Mouse (Mus musculus) limb, embryonic 14.5 days (tissue): ENCODE measurements around the gene Unc13b. TPM values are rescaled to one million over a fixed set of nuclear protein-coding genes. Genes with fewer than 3 reads are reported as not detected.

Experiments
- ATAC-seq: fragments of 200-750 bp; cut with Nextera tagmentation; 2 replicates; pipeline ENCODE4 v1.8.0; 2017; ENCODE audit warnings: low read depth, moderate number of reproducible peaks, moderate TSS enrichment; ENCODE audit not compliant: low FRiP score
- DNase-seq: peaks from one replicate; pipeline ENCODE4 v3.0.0-alpha.2; 2015; ENCODE audit warnings: low spot score
- H3K27ac ChIP-seq: fragments of 300-500 bp; sonication (generic); replicated peaks from 2 replicates; pipeline ENCODE4 v1.5.1; 2014; ENCODE audit warnings: low read depth, mild to moderate bottlenecking, low read length, moderate library complexity, mixed read lengths
- H3K27me3 ChIP-seq: fragments of 300-500 bp; sonication (generic); 2 replicates; pipeline ENCODE4 v1.6.1; 2014; ENCODE audit warnings: low read length, mixed read lengths; ENCODE audit not compliant: control insufficient read depth, insufficient read depth
- H3K36me3 ChIP-seq: fragments of 300-500 bp; sonication (generic); 2 replicates; pipeline ENCODE4 v1.6.1; 2014; ENCODE audit warnings: mild to moderate bottlenecking, low read length, moderate library complexity, mixed read lengths; ENCODE audit not compliant: control insufficient read depth, insufficient read depth
- H3K4me1 ChIP-seq: fragments of 300-500 bp; sonication (generic); 2 replicates; pipeline ENCODE4 v1.6.1; 2014; ENCODE audit warnings: antibody characterized with exemption, low read length, mixed read lengths; ENCODE audit not compliant: control insufficient read depth, insufficient read depth
- H3K4me2 ChIP-seq: fragments of 300-500 bp; sonication (generic); replicated peaks from 2 replicates; pipeline ENCODE4 v1.6.1; 2014; ENCODE audit warnings: low read depth, mild to moderate bottlenecking, low read length, moderate library complexity; ENCODE audit not compliant: severe bottlenecking
- H3K4me3 ChIP-seq: fragments of 300-500 bp; sonication (generic); replicated peaks from 2 replicates; pipeline ENCODE4 v1.5.1; 2014; ENCODE audit warnings: low read length
- H3K9ac ChIP-seq: fragments of 300-500 bp; sonication (generic); 2 replicates; pipeline ENCODE4 v1.6.1; 2014; ENCODE audit warnings: mild to moderate bottlenecking, low read depth, low read length, moderate library complexity; ENCODE audit not compliant: severe bottlenecking
- H3K9me3 ChIP-seq: fragments of 300-500 bp; sonication (generic); 2 replicates; pipeline ENCODE4 v1.6.1; 2016; ENCODE audit warnings: low read length; ENCODE audit not compliant: control insufficient read depth
- POLR2A ChIP-seq: fragments of 200-500 bp; IDR thresholded peaks from 2 replicates; pipeline ENCODE4 v1.8.0; 2012; ENCODE audit warnings: inconsistent platforms, mild to moderate bottlenecking, moderate library complexity, borderline replicate concordance; ENCODE audit not compliant: insufficient read depth, insufficient read length; ENCODE audit errors: extremely low read depth
- WGBS: fragments of 180-500 bp; shearing (Covaris S2); extraction: QIAGEN DNeasy Blood & Tissue Kit; methylation state at CpG from one replicate; pipeline ENCODE4 v1.1.7; 2014; 5-methylcytosine and 5-hydroxymethylcytosine counted together
- polyA plus RNA-seq, 2 experiments: library from polyadenylated mRNA; depleted of rRNA in 1 of 2; stranded (reverse) in 1 of 2; unstranded in 1 of 2; fragments of >200 nt; fragmentation: Nextera tagmentation in 1 of 2; extraction: Ambion mirVana in 1 of 2; gene quantifications; 2 replicates each; pipeline versions ENCODE4 v1.2.1 to v1.2.3; 2012 to 2014

The Unc13b gene
- polyA plus RNA-seq, 2 experiments = 2.5 to 7.2 TPM

DNA sequence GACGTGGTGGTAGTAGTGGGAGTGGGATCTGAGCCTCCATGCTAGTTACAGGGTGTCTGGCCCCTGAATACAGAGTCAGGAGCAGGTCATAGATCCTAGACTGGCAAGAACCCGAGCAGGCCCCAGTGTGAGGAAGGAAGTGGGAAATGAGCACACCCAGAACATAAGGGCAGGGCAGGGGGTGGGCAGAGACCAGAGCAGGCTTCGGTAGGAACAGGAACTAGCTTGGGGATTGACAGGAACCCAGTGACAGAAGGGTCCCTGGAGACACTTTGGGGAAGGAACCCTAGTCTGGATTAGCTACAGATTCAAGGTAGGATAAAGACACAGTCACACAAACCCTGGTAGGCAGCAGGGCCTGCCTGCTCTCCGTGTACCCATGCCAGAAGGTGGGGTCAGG is 14.1 kb upstream of the Unc13b start:
- no peak for TF ChIP-seq POLR2A
- 23% methylated on average over 4 of the region's 4 CpGs for WGBS
- DNase-seq = no peak

DNA sequence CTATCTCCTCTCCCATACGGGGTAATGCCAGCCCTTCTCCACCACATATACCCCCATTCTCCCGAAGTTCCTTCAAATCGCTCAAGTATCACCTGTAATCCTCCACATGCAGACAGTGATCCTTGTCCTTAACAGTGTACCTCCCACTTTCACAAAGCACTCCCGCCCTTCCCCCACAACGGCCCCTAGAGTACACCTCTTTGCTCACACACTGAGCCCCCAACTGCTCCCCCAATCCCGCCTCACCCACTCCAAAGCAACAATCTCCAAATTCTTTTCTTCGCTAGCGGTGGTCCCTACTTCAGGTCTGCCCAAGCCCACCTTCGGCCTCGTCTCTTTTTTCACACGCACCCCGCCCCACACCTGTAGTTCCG is 13.5 kb upstream of the Unc13b start:
- WGBS = 8% methylated on average over 13 of the region's 13 CpGs
- H3K4me3 ChIP-seq = peak overlapping the region; percentile 52
- H3K9me3 ChIP-seq = no peaks in the 10 kb centered on the region
- peaks cover 21% of the 10 kb centered on the region for H3K4me1 ChIP-seq
- H3K27ac ChIP-seq = no peak overlapping the region
- peak; percentile 1 for ATAC-seq
- no peak for TF ChIP-seq POLR2A
- H3K9ac ChIP-seq = peak overlapping the region; percentile 44
- DNase-seq = no peak
- H3K4me2 ChIP-seq = peak overlapping the region; percentile 79
- no peaks in the 10 kb centered on the region for H3K36me3 ChIP-seq
- no peaks in the 10 kb centered on the region for H3K27me3 ChIP-seq

More for the DNA sequence above, 14.1 kb upstream of the Unc13b start:
- H3K9me3 ChIP-seq = no peaks in the 10 kb centered on the region
- peak overlapping the region; percentile 52; the same call in 1 of the 2 replicates for H3K4me3 ChIP-seq
- no peaks in the 10 kb centered on the region for H3K27me3 ChIP-seq
- H3K4me2 ChIP-seq = peak overlapping the region; percentile 79
- H3K4me1 ChIP-seq = peaks cover 21% of the 10 kb centered on the region
- no peak for ATAC-seq
- no peak overlapping the region for H3K27ac ChIP-seq
- no peak overlapping the region; the same call in 1 of the 2 replicates for H3K9ac ChIP-seq
- H3K36me3 ChIP-seq = no peaks in the 10 kb centered on the region

DNA sequence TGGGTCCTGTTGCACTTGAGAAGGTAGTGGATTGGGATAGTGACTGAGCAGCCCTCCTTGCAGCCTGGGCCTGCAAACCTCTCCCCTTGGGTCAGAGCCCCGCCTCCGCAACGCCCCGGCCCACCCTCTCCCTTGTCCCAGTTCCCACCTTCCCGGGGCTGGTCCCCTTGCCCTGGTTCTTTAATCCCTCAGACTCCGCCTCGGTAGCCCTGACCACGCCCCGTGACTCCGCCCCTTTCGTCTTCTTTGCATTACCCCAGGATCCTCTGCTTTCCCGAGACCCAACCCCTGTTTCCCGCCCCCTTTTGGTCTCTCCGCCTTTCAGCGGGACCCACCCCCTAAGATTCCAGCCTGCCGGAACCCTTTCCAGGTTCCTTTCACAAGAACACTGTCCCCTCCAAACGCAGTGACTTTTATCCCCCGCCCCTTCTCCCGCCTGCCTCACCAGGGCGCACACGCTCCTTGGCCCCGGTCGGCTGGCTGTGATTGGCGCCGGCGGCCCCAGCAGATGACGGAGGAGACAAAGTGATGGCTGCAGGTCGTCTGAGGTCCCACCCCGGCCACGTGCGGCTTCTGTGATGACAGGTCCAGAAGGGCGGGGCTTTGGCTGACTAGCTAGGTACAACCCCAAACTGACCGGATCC is 13.0 kb upstream of the Unc13b start, which contains the start of gene Fam214b:
Fam214b (minus strand) TSS at position 562 of the 644 bp plus-strand sequence.
- peak within 1 kb of the TSS; percentile 79 for H3K4me2 ChIP-seq
- H3K27ac ChIP-seq = no peak within 1 kb of the TSS
- no peaks in the 10 kb centered on the region for H3K36me3 ChIP-seq
- H3K9ac ChIP-seq = peak within 1 kb of the TSS; percentile 50
- WGBS = 1% methylated on average over 32 of the region's 33 CpGs
- H3K4me1 ChIP-seq = peaks cover 19% of the 10 kb centered on the region
- no peaks in the 10 kb centered on the region for H3K27me3 ChIP-seq
- peak within 1 kb of the TSS; percentile 52 for H3K4me3 ChIP-seq
- DNase-seq (peak; percentile 97), ATAC-seq (peak; percentile 97)
- no peaks in the 10 kb centered on the region for H3K9me3 ChIP-seq
- no peak for TF ChIP-seq POLR2A

DNA sequence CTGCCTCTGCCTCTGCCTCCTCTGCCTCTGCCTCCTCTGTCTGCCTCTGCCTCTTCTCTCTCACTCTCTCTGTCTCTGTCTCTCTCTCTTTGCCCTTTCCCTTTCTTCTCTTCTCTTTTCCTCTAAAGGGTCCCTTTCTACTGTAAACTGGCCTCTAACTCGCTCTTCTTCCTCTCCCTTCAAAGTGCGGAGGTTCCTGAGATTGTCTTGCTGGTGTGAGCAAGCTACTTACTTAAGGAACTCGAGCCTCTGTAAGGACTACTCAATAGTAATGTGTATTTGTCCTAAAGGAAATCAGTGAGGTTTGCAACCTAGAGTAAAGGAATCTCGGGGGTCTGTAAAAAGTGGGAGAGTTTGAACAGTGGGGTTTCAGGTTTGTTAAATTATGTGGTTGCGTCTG is 12.1 kb upstream of the Unc13b start:
- Histone ChIP-seq H3K4me3 (0 out of 2 replicates have a peak overlapping the region, but pooled peaks have one; percentile 52), H3K27ac (no peak overlapping the region), H3K4me2 (no peak overlapping the region), H3K9me3 (no peaks in the 10 kb centered on the region), H3K36me3 (no peaks in the 10 kb centered on the region), H3K9ac (no peak overlapping the region), H3K27me3 (no peaks in the 10 kb centered on the region), H3K4me1 (peaks cover 19% of the 10 kb centered on the region)
- no peak for ATAC-seq
- no peak for DNase-seq
- no peak for TF ChIP-seq POLR2A
- 56% methylated on average over 5 of the region's 5 CpGs for WGBS

DNA sequence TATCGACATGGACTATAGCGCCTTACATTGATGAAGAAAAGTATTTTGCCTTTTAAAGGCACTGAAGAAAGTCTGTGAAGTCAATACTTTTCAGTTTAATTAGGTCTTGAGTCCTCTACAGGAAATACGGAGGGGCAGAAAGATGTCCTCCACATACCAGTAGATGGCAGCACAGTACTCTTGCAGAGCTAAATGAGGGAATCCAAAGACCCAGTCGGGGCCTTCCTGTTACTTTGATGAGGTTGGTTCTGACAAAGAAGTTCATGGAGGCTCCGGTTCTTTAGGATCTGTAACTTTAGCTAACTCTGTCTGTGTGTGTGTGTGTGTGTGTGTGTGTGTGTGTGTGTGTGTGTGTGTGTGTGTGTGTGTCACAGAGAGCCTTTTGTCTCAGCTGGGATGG is 11.5 kb upstream of the Unc13b start:
- Histone ChIP-seq H3K9ac (peak overlapping the region; percentile 38), H3K4me2 (peak overlapping the region; percentile 28; the same call in 1 of the 2 replicates), H3K36me3 (no peaks in the 10 kb centered on the region), H3K27me3 (no peaks in the 10 kb centered on the region), H3K4me3 (no peak overlapping the region), H3K4me1 (peaks cover 19% of the 10 kb centered on the region), H3K27ac (no peak overlapping the region), H3K9me3 (no peaks in the 10 kb centered on the region)
- DNase-seq = peak; percentile 90
- ATAC-seq = no peak
- no peak for TF ChIP-seq POLR2A
- WGBS = 7% methylated on average over 5 of the region's 5 CpGs
